Mouse (Mus musculus) erythroid progenitor cell, adult 5-6 weeks (primary cell): ENCODE data around the gene Rpl37a. TPM values are rescaled to one million over a fixed set of nuclear protein-coding genes. Genes with fewer than 3 reads are reported as not detected.

Source experiments
- ATAC-seq: replicated peaks from 2 replicates; pipeline ENCODE4 v1.8.0; 2016; ENCODE audit warnings: moderate number of reproducible peaks, mild to moderate bottlenecking, moderate TSS enrichment, inconsistent platforms; ENCODE audit not compliant: poor library complexity, low FRiP score, severe bottlenecking
- total RNA-seq, 2 experiments: library from RNA; stranded (forward) in 1 of 2; stranded (reverse) in 1 of 2; fragments of 150-400 nt in 1 of 2; fragments of 186-747, 209-891 nt in 1 of 2; gene quantifications; 2 replicates each; pipeline versions ENCODE4 v1.2.3 to v1.2.4; 2015 to 2017; ENCODE audit warnings: low replicate concordance in 2 of 2

Rpl37a gene
- total RNA-seq, 2 experiments from 2014 or later: 97.7 to 395 TPM

- no peak for ATAC-seq
These were observed 22.2 kb downstream of the Rpl37a start for GRCm38 (mm10) chr1:72733191-72733691.

DNA sequence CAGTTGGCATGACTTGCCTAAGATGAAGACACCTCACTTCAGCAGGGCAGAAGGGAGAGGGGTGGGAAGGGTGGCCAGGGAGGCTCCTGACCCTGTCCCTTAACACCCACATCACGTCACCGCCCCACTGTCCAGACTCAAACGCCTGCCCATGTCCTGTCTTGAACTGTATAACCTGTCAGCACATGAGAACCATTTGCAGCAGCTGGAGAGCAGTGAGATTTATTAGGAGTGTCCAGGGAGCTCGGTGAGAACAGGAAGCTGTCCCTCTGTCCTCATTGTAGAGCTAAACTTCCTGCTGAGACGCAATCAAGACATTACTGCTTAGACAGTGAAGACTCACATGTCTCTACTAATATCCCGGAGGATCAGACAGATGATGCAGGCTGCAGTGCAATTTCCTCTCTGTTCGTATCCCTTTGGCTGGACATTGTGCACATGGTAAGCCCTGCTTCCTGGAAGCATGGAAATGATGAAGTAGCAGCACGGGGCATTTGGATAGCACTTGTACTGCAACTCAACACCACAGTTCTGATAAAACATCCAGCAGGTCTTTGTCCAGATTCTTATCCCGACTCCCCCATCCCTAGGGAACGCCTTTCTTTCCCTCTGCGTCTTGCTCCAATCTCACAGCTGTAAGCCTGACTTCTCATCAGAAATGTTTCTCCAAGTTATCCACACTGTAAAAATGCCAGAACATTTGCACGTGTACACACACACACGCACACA is 25.5 kb downstream of the Rpl37a start:
- ATAC-seq: no peak

GRCm38 (mm10) chr1:72738946-72739680 is 28.0 kb downstream of the Rpl37a start:
- ATAC-seq: no peak

DNA sequence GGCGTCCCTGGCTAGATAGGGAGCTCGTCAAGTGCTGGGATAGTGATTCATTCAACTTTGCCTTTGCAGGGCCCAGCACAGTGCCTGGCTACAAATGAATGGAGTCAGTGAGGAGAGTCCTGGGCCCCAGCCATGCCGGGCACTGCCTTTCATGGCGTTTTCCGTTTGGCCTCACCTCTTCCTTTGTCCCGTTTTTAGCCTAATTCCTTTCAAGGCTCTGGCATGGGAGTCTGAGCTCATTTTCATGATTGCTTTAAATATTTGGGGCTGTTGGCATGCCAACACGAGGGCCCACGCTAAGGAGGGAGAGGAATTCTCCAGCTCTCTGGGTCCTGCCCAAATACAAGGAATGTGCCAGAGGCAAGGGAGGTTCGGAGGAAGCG is 28.6 kb downstream of the Rpl37a start:
- ATAC-seq: no peak

- ATAC-seq: no peak
These were observed 30.3 kb downstream of the Rpl37a start for GRCm38 (mm10) chr1:72741406-72741805.

- no peak for ATAC-seq
These were observed 33.9 kb downstream of the Rpl37a start for GRCm38 (mm10) chr1:72744816-72745506.

- no peak for ATAC-seq
These were observed 35.3 kb downstream of the Rpl37a start for GRCm38 (mm10) chr1:72746382-72746781.

DNA sequence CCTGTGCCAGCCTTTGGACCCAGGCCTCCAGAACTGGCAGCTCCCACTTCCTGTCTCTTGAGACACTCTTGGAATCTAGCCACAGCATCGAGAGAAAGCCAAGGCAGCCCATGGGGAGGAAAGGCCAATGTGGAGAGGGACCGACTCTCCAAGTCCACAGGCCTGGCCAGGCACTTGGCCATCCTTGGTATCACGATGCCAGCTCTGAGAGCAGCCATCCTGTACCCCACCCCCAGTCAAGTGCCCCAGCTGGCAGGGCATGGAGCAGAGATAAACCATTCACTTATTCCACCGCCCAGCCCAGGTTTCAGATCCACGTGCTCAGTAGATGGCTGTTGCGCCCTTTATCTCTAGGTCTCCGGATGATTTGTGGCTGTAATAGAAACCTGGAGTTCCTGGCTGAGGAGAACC is 40.3 kb downstream of the Rpl37a start:
- no peak for ATAC-seq

DNA sequence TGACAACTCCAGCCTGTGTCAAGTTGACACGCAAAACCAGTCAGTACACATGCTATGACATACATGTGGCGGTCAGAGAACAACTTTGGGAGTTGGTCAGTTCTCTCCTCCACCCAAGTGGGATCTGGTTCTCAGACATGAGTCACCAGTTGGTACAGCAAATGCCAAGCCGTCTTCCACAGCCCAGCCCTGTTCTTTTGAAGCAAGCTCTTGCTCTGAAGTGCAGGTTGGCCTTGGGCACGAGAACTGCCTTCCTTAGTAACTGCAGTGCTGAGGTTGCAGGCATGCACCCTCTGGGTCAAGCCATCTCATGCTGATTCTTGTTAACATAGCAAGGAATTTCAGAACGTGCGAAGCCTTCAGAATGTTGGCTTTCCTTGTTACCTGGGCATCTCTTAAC is 42.1 kb downstream of the Rpl37a start:
- no peak for ATAC-seq

GRCm38 (mm10) chr1:72755227-72755626 is 44.1 kb downstream of the Rpl37a start:
- ATAC-seq: no peak

GRCm38 (mm10) chr1:72755801-72756200 is 44.7 kb downstream of the Rpl37a start:
- ATAC-seq: no peak

GRCm38 (mm10) chr1:72759758-72760157 is 48.7 kb downstream of the Rpl37a start:
- no peak for ATAC-seq

Other genes starting within 250 kb of the Rpl37a start
- gene March4, start 174.4 kb upstream of the Rpl37a start, total RNA-seq (2015; ENCODE audit: low replicate concordance): not detected in 2 replicates
- gene March4, start 174.4 kb upstream of the Rpl37a start, total RNA-seq (2017; ENCODE audit: low replicate concordance): not detected in 2 replicates
- gene Smarcal1, start 128.0 kb upstream of the Rpl37a start, total RNA-seq (2015; ENCODE audit: low replicate concordance): 9.0 and 10.9 TPM in 2 replicates
- gene Smarcal1, start 128.0 kb upstream of the Rpl37a start, total RNA-seq (2017; ENCODE audit: low replicate concordance): 5.4 and 9.5 TPM in 2 replicates
- gene Ankar, start 10.7 kb upstream of the Rpl37a start, total RNA-seq (2015; ENCODE audit: low replicate concordance): not detected in 2 replicates
- 0.13 TPM in 1 of 2 replicates, not detected in the other for gene Ankar, start 10.7 kb upstream of the Rpl37a start, total RNA-seq (2017; ENCODE audit: low replicate concordance)
- gene Igfbp2, start 113.2 kb downstream of the Rpl37a start, total RNA-seq (2015; ENCODE audit: low replicate concordance): not detected in 2 replicates
- gene Igfbp2, start 113.2 kb downstream of the Rpl37a start, total RNA-seq (2017; ENCODE audit: low replicate concordance): not detected in 2 replicates
- gene Igfbp5, start 163.6 kb downstream of the Rpl37a start, total RNA-seq (2015; ENCODE audit: low replicate concordance): 6.5 and 10.1 TPM in 2 replicates
- 4.6 and 4.7 TPM in 2 replicates for gene Igfbp5, start 163.6 kb downstream of the Rpl37a start, total RNA-seq (2017; ENCODE audit: low replicate concordance)